Mouse (Mus musculus) MEL (cell line): ENCODE data around the gene Aifm1. TPM values are rescaled to one million over a fixed set of nuclear protein-coding genes. Genes with fewer than 3 reads are reported as not detected.
A peak's percentile ranks its signal among the peaks of the same experiment; 100 is the strongest.

Experiments used
- DNase-seq: peaks from one replicate; pipeline ENCODE4 v3.0.0; 2011; ENCODE audit warnings: low read depth, low spot score
- H3K27ac ChIP-seq: 2 replicates; pipeline ENCODE4 v1.5.1; 2012; ENCODE audit warnings: low read depth, mild to moderate bottlenecking, control low read depth, low read length, moderate library complexity; ENCODE audit not compliant: control insufficient read depth
- H3K27me3 ChIP-seq, 2 experiments: fragments of 150-350 bp in 1 of 2; sonication (generic) in 1 of 2; 2 replicates each; pipeline ENCODE4 v1.6.1; 2012; ENCODE audit warnings: low read length in 2 of 2, mild to moderate bottlenecking in 2 of 2, improper control_type of control experiment in 1 of 2, moderate library complexity in 1 of 2; ENCODE audit not compliant: insufficient read depth in 2 of 2, control insufficient read depth in 1 of 2
- H3K36me3 ChIP-seq, 2 experiments: 2 replicates each; pipeline ENCODE4 v1.6.1; 2012 to 2014; ENCODE audit warnings: low read length in 2 of 2, improper control_type of control experiment in 1 of 2, inconsistent platforms in 1 of 2, mild to moderate bottlenecking in 1 of 2; ENCODE audit not compliant: insufficient read depth in 2 of 2, control insufficient read depth in 1 of 2
- H3K4me1 ChIP-seq, 2 experiments: fragments of 150-350 bp in 1 of 2; sonication (generic) in 1 of 2; 2 replicates each; pipeline ENCODE4 v1.6.1; 2012; ENCODE audit warnings: low read length in 2 of 2, improper control_type of control experiment in 1 of 2, mild to moderate bottlenecking in 1 of 2; ENCODE audit not compliant: insufficient read depth in 2 of 2, control insufficient read depth in 1 of 2
- H3K4me3 ChIP-seq, 2 experiments: fragments of 150-350 bp in 1 of 2; sonication (generic) in 1 of 2; 2 replicates each; pipeline ENCODE4 v1.5.1; 2012; ENCODE audit warnings: low read depth in 2 of 2, low read length in 2 of 2, mild to moderate bottlenecking in 2 of 2, moderate library complexity in 2 of 2, control low read depth in 1 of 2, improper control_type of control experiment in 1 of 2; ENCODE audit not compliant: control insufficient read depth in 1 of 2, insufficient read depth in 1 of 2
- H3K79me2 ChIP-seq: 2 replicates; pipeline ENCODE4 v1.6.1; 2012; ENCODE audit warnings: mild to moderate bottlenecking, low read length, moderate library complexity; ENCODE audit not compliant: control insufficient read depth, poor library complexity, insufficient read depth
- H3K9ac ChIP-seq: 2 replicates; pipeline ENCODE4 v1.6.1; 2012; ENCODE audit warnings: low read depth, mild to moderate bottlenecking, control low read depth, low read length, moderate library complexity; ENCODE audit not compliant: control insufficient read depth, poor library complexity, severe bottlenecking
- H3K9me3 ChIP-seq: fragments of 150-350 bp; sonication (generic); replicated peaks from 2 replicates; pipeline ENCODE4 v1.6.1; 2012; ENCODE audit warnings: mild to moderate bottlenecking, low read length, improper control_type of control experiment, moderate library complexity; ENCODE audit not compliant: insufficient read depth
- BHLHE40 ChIP-seq: IDR thresholded peaks from 2 replicates; pipeline ENCODE4 v1.6.1; 2012; ENCODE audit warnings: low read depth, mild to moderate bottlenecking, inconsistent platforms, low read length, improper control_type of control experiment, borderline replicate concordance
- CHD2 ChIP-seq: IDR thresholded peaks from 2 replicates; pipeline ENCODE4 v1.6.1; 2011; ENCODE audit warnings: low read length, improper control_type of control experiment
- CTCF ChIP-seq, 3 experiments: IDR thresholded peaks in 2 of 3; conservative IDR thresholded peaks in 1 of 3; 2 replicates each; pipeline ENCODE4 v1.5.1; 2011 to 2012; ENCODE audit warnings: low read length in 3 of 3, low read depth in 2 of 3, mild to moderate bottlenecking in 2 of 3, improper control_type of control experiment in 1 of 3, inconsistent platforms in 1 of 3, mixed read lengths in 1 of 3, moderate library complexity in 1 of 3; ENCODE audit not compliant: control insufficient read depth in 1 of 3, insufficient read depth in 1 of 3, poor library complexity in 1 of 3, severe bottlenecking in 1 of 3
- ELF1 ChIP-seq: IDR thresholded peaks from 2 replicates; pipeline ENCODE4 v1.6.1; 2014; ENCODE audit warnings: low read depth, mild to moderate bottlenecking, inconsistent platforms, low read length, improper control_type of control experiment, moderate library complexity
- EP300 ChIP-seq, 2 experiments: IDR thresholded peaks; 2 replicates each; pipeline ENCODE4 v1.6.1; 2011; ENCODE audit warnings: improper control_type of control experiment in 2 of 2, low read length in 2 of 2, low read depth in 1 of 2, mild to moderate bottlenecking in 1 of 2
- ETS1 ChIP-seq: IDR thresholded peaks from 2 replicates; pipeline ENCODE4 v1.6.1; 2012; ENCODE audit warnings: low read depth, mild to moderate bottlenecking, inconsistent platforms, low read length, improper control_type of control experiment, moderate library complexity
- GABPA ChIP-seq: IDR thresholded peaks from 2 replicates; pipeline ENCODE4 v1.6.1; 2012; ENCODE audit warnings: low read depth, mild to moderate bottlenecking, inconsistent platforms, low read length, improper control_type of control experiment, moderate library complexity
- GATA1 ChIP-seq: IDR thresholded peaks from 2 replicates; pipeline ENCODE4 v1.6.1; 2011; ENCODE audit warnings: low read depth, low read length, improper control_type of control experiment
- JUND ChIP-seq: IDR thresholded peaks from 2 replicates; pipeline ENCODE4 v1.6.1; 2011; ENCODE audit warnings: low read depth, mild to moderate bottlenecking, improper control_type of control experiment, low read length
- MAFK ChIP-seq: IDR thresholded peaks from 2 replicates; pipeline ENCODE4 v1.6.1; 2011; ENCODE audit warnings: low read depth, mild to moderate bottlenecking, low read length, improper control_type of control experiment, borderline replicate concordance
- MAX ChIP-seq: IDR thresholded peaks from 2 replicates; pipeline ENCODE4 v1.6.1; 2011; ENCODE audit warnings: low read length, improper control_type of control experiment
- MEF2A ChIP-seq: IDR thresholded peaks from 2 replicates; pipeline ENCODE4 v1.6.1; 2014; ENCODE audit warnings: low read depth, mild to moderate bottlenecking, inconsistent platforms, low read length, improper control_type of control experiment; ENCODE audit not compliant: poor library complexity, insufficient replicate concordance, severe bottlenecking; ENCODE audit errors: extremely low read depth
- MXI1 ChIP-seq: IDR thresholded peaks from 2 replicates; pipeline ENCODE4 v1.6.1; 2011; ENCODE audit warnings: mild to moderate bottlenecking, low read depth, low read length, improper control_type of control experiment
- MYC ChIP-seq: IDR thresholded peaks from 2 replicates; pipeline ENCODE4 v1.6.1; 2011; ENCODE audit warnings: low read depth, mild to moderate bottlenecking, low read length, improper control_type of control experiment, moderate library complexity
- NELFE ChIP-seq: IDR thresholded peaks from 2 replicates; pipeline ENCODE4 v1.6.1; 2011; ENCODE audit warnings: low read depth, low read length, improper control_type of control experiment
- POLR2AphosphoS2 ChIP-seq: IDR thresholded peaks from 2 replicates; pipeline ENCODE4 v1.6.1; 2011; ENCODE audit warnings: low read length, improper control_type of control experiment
- RAD21 ChIP-seq: IDR thresholded peaks from 2 replicates; pipeline ENCODE4 v1.6.1; 2011; ENCODE audit warnings: mild to moderate bottlenecking, low read depth, low read length, improper control_type of control experiment
- RCOR1 ChIP-seq: IDR thresholded peaks from 2 replicates; pipeline ENCODE4 v1.6.1; 2012; ENCODE audit warnings: low read depth, mild to moderate bottlenecking, inconsistent platforms, low read length, improper control_type of control experiment
- SIN3A ChIP-seq: IDR thresholded peaks from 2 replicates; pipeline ENCODE4 v1.6.1; 2012; ENCODE audit warnings: low read length, improper control_type of control experiment, inconsistent platforms
- SMC3 ChIP-seq: IDR thresholded peaks from 2 replicates; pipeline ENCODE4 v1.6.1; 2011; ENCODE audit warnings: low read depth, low read length, improper control_type of control experiment
- TAL1 ChIP-seq: IDR thresholded peaks from 2 replicates; pipeline ENCODE4 v1.6.1; 2012; ENCODE audit warnings: mild to moderate bottlenecking, inconsistent platforms, low read length, moderate library complexity, mixed read lengths
- UBTF ChIP-seq: IDR thresholded peaks from 2 replicates; pipeline ENCODE4 v1.6.1; 2012; ENCODE audit warnings: low read depth, mild to moderate bottlenecking, inconsistent platforms, low read length, improper control_type of control experiment, moderate library complexity, borderline replicate concordance; ENCODE audit not compliant: insufficient read depth
- USF2 ChIP-seq, 2 experiments: IDR thresholded peaks; 2 replicates each; pipeline ENCODE4 v1.6.1; 2011 to 2012; ENCODE audit warnings: improper control_type of control experiment in 2 of 2, low read length in 2 of 2, borderline replicate concordance in 1 of 2, inconsistent platforms in 1 of 2, low read depth in 1 of 2, mild to moderate bottlenecking in 1 of 2; ENCODE audit not compliant: insufficient read depth in 1 of 2
- ZC3H11A ChIP-seq: IDR thresholded peaks from 2 replicates; pipeline ENCODE4 v1.6.1; 2012; ENCODE audit warnings: low read depth, mild to moderate bottlenecking, inconsistent platforms, low read length, improper control_type of control experiment
- polyA plus RNA-seq, 2 experiments: library from polyadenylated mRNA; stranded (reverse) in 1 of 2; unstranded in 1 of 2; fragments of >175 nt in 1 of 2; fragments of >200 nt in 1 of 2; gene quantifications; 2 replicates each; pipeline versions ENCODE4 v1.2.1 to v1.2.4; 2012; ENCODE audit warnings: low replicate concordance in 2 of 2, low read depth in 1 of 2; ENCODE audit not compliant: insufficient read length in 2 of 2, insufficient read depth in 1 of 2, missing spikeins in 1 of 2
- total RNA-seq: library from RNA; depleted of rRNA; stranded (reverse); fragments of 300-350 nt; gene quantifications from 2 replicates; pipeline ENCODE4 v1.2.3, GENCODE M21; 2012

Aifm1 gene
- total and polyA plus RNA-seq, 3 experiments: 69.1 to 99.1 TPM; not detected in 1

DNA sequence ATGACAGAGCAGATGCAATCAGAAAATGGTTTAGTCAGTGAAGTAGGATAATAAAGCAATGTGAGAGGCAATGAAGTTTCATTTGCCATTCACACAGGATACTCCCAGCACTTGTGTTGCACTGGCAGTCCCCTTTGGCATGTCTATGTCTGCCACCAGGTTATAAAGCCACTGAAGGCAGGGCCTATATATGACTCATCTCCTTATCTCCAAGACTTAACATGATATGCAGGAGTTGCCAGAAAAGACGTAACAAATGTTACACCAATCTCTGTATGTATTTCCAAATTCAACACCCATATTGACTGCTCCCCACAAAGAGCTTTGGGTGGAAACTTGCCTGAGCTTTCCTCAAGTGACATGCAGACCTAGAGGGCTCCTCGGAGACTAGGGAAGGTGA is 47.2 kb downstream of the Aifm1 start:
- Histone ChIP-seq H3K4me3 (no peak overlapping the region), H3K79me2 (no peaks in the 10 kb centered on the region; the same call in 1 of the 2 replicates)
- TF ChIP-seq ETS1 (peak; percentile 35; the same call in 1 of the 2 replicates), JUND (0 out of 2 replicates have a peak, but pooled peaks have one; percentile 60), EP300 (IDR thresholded peaks at IDR 0.05; ENCODE audit: low read depth in 1 of 2, low read length in 2 of 2) (no peak; a peak in 1 of 4 replicates), ELF1 (no peak), MXI1 (no peak), MAFK (no peak), GABPA (no peak), USF2 (IDR thresholded peaks at IDR 0.05; ENCODE audit: borderline replicate concordance in 1 of 2, insufficient read depth in 1 of 2, low read depth in 1 of 2, low read length in 2 of 2) (no peak), GATA1 (peak; percentile 73)
- TF ChIP-seq, all 39 proteins: peak for 3
- Histone ChIP-seq H3K27ac (peak overlapping the region; percentile 62), H3K36me3 (peaks cover 0 to 21% of the 10 kb centered on the region in 2 experiments; a peak in 2 of 4 replicates), H3K9me3 (no peaks in the 10 kb centered on the region), H3K27me3 (no peaks in the 10 kb centered on the region), H3K9ac (0 out of 2 replicates have a peak overlapping the region, but pooled peaks have one; percentile 29), H3K4me1 (peaks cover 1 to 19% of the 10 kb centered on the region in 2 experiments; a peak in 2 of 4 replicates)
- DNase-seq: peak; percentile 63

GRCm38 (mm10) chrX:48464436-48464835 is 48.9 kb downstream of the Aifm1 start:
- Histone ChIP-seq H3K4me3 (no peak overlapping the region), H3K9me3 (no peaks in the 10 kb centered on the region), H3K27ac (no peak overlapping the region), H3K36me3 (peaks cover 0 to 22% of the 10 kb centered on the region in 2 experiments; a peak in 2 of 4 replicates), H3K4me1 (peaks cover 1 to 21% of the 10 kb centered on the region in 2 experiments; a peak in 2 of 4 replicates), H3K9ac (no peak overlapping the region), H3K79me2 (no peaks in the 10 kb centered on the region; the same call in 1 of the 2 replicates), H3K27me3 (no peaks in the 10 kb centered on the region)
- no peak for TF ChIP-seq MEF2A
- no peak for TF ChIP-seq UBTF
- no peak for TF ChIP-seq RCOR1
- no peak for DNase-seq

- Histone ChIP-seq H3K9ac (peak overlapping the region; percentile 81; the same call in 1 of the 2 replicates), H3K9me3 (no peaks in the 10 kb centered on the region), H3K4me1 (peaks cover 1 to 21% of the 10 kb centered on the region in 2 experiments; a peak in 2 of 4 replicates), H3K79me2 (no peaks in the 10 kb centered on the region; the same call in 1 of the 2 replicates), H3K27me3 (no peaks in the 10 kb centered on the region)
- TF ChIP-seq MYC (no peak), ELF1 (no peak), SIN3A (no peak), MAX (no peak), SMC3 (no peak), ZC3H11A (no peak), MAFK (no peak), POLR2AphosphoS2 (no peak), RAD21 (no peak), GABPA (no peak), NELFE (no peak), RCOR1 (no peak), BHLHE40 (no peak), UBTF (no peak), CTCF (IDR thresholded peaks at IDR 0.05 in 2 of 3, conservative IDR thresholded peaks at IDR 0.05 in 1 of 3; ENCODE audit: control insufficient read depth in 1 of 3, insufficient read depth in 1 of 3, low read depth in 2 of 3, low read length in 3 of 3, poor library complexity in 1 of 3, severe bottlenecking in 1 of 3) (no peak), MXI1 (no peak), TAL1 (no peak), CHD2 (no peak)
- TF ChIP-seq, all 39 proteins: peak for 0
- H3K36me3 ChIP-seq: peaks cover 0 to 22% of the 10 kb centered on the region in 2 experiments; a peak in 2 of 4 replicates
- H3K27ac ChIP-seq: no peak overlapping the region
- DNase-seq: no peak
- no peak overlapping the region for H3K4me3 ChIP-seq
These were observed 49.7 kb downstream of the Aifm1 start for GRCm38 (mm10) chrX:48463636-48464035.
